Mouse (Mus musculus): ENCODE data around the gene Kbtbd2. TPM values are rescaled to one million over a fixed set of nuclear protein-coding genes. Genes with fewer than 3 reads are reported as not detected.

The Kbtbd2 gene
- polyA plus RNA-seq, 1 experiment from 2014 or later = 16.7 TPM

DNA sequence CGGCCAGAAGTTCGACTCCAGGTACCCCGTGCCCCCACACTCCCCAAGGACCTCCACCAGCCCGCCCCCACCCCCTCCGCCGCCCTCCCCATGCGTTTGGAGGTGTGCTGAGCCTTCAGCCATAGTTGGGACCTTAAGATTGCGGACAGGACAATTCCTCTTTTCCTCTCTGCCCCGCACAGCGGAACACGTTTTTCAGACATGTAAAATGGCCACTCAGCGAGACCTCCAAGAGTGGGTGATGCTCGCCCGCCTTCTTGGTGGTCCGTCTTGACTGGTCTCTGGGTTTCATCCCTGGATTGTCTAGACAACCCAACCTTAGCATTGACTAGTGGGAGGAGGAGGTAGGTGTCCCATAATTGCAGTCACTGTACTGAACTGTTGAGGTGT lies 34.8 kb upstream of the Kbtbd2 start:
- H3K4me3 ChIP-seq (ENCODE audit: low read depth, low read length) = peak overlapping the region; percentile 71
- ATAC-seq (ENCODE audit: low read depth) = no peak; the same call in none of the 2 replicates
- peak; percentile 45 for DNase-seq (ENCODE audit: low spot score)
- whole genome bisulfite sequencing = under 1% methylated on average over 10 of the region's 15 CpGs
- no peaks in the 10 kb centered on the region for H3K27me3 ChIP-seq (replicated peaks; ENCODE audit: control insufficient read depth, insufficient read depth, low read length)
- H3K9ac ChIP-seq (ENCODE audit: low read depth, low read length) = peak overlapping the region; percentile 91
- 0 out of 2 replicates have a peak, but pooled peaks cover 4% of the 10 kb centered on the region for H3K4me1 ChIP-seq (ENCODE audit: control insufficient read depth, insufficient read depth, low read length)
- H3K36me3 ChIP-seq (ENCODE audit: control insufficient read depth, insufficient read depth, low read length) = peaks cover 22% of the 10 kb centered on the region
- H3K27ac ChIP-seq (replicated peaks; ENCODE audit: low read depth, low read length) = peak overlapping the region; percentile 89
- H3K4me2 ChIP-seq (ENCODE audit: low read depth, low read length) = peak overlapping the region; percentile 60
- no peaks in the 10 kb centered on the region for H3K9me3 ChIP-seq (ENCODE audit: control insufficient read depth, low read length)

GRCm38 (mm10) chr6:56831697-56832406 lies 34.2 kb upstream of the Kbtbd2 start, which contains the start of gene Fkbp9:
Fkbp9 (plus strand) TSS chr6:56832059.
- ATAC-seq (ENCODE audit: low read depth) = peak; percentile 96
- Histone ChIP-seq H3K9me3 (ENCODE audit: control insufficient read depth, low read length) (no peaks in the 10 kb centered on the region), H3K27ac (replicated peaks; ENCODE audit: low read depth, low read length) (peak within 1 kb of the TSS; percentile 89), H3K9ac (ENCODE audit: low read depth, low read length) (peak within 1 kb of the TSS; percentile 91), H3K4me2 (ENCODE audit: low read depth, low read length) (peak within 1 kb of the TSS; percentile 60), H3K36me3 (ENCODE audit: control insufficient read depth, insufficient read depth, low read length) (peaks cover 16% of the 10 kb centered on the region), H3K4me1 (ENCODE audit: control insufficient read depth, insufficient read depth, low read length) (0 out of 2 replicates have a peak, but pooled peaks cover 4% of the 10 kb centered on the region), H3K4me3 (ENCODE audit: low read depth, low read length) (peak within 1 kb of the TSS; percentile 71), H3K27me3 (replicated peaks; ENCODE audit: control insufficient read depth, insufficient read depth, low read length) (no peaks in the 10 kb centered on the region)
- WGBS = 0% methylated on average over 18 of the region's 58 CpGs
- DNase-seq (ENCODE audit: low spot score) = peak; percentile 95

GRCm38 (mm10) chr6:56825657-56826056 lies 28.0 kb upstream of the Kbtbd2 start:
- Histone ChIP-seq H3K27ac (replicated peaks; ENCODE audit: low read depth, low read length) (no peak overlapping the region), H3K36me3 (ENCODE audit: control insufficient read depth, insufficient read depth, low read length) (no peaks in the 10 kb centered on the region), H3K27me3 (replicated peaks; ENCODE audit: control insufficient read depth, insufficient read depth, low read length) (no peaks in the 10 kb centered on the region), H3K4me1 (ENCODE audit: control insufficient read depth, insufficient read depth, low read length) (no peaks in the 10 kb centered on the region), H3K4me2 (ENCODE audit: low read depth, low read length) (no peak overlapping the region), H3K9me3 (ENCODE audit: control insufficient read depth, low read length) (no peaks in the 10 kb centered on the region), H3K9ac (ENCODE audit: low read depth, low read length) (no peak overlapping the region), H3K4me3 (ENCODE audit: low read depth, low read length) (no peak overlapping the region)
- 38% methylated on average over 3 of the region's 3 CpGs for WGBS
- ATAC-seq (ENCODE audit: low read depth) (no peak), DNase-seq (ENCODE audit: low spot score) (no peak)

DNA sequence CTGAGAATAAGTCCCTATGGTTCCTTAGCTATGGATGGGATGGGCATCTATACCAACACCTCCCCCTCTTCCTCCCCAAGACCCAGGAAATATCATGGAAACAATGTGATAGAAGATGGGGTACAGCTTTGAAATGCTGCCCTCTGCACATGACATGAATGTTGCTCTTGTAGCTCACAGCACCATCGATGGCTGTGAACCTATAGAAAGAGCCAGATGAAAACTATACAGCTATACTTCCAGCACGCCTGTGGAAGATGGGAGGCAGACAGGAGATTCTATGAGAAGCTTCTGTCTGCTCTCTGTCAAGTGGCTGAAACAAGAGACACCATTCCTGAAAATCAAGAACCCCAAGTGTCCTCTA lies 21.5 kb upstream of the Kbtbd2 start:
- Histone ChIP-seq H3K9me3 (ENCODE audit: control insufficient read depth, low read length) (no peaks in the 10 kb centered on the region), H3K4me1 (ENCODE audit: control insufficient read depth, insufficient read depth, low read length) (no peaks in the 10 kb centered on the region), H3K27me3 (replicated peaks; ENCODE audit: control insufficient read depth, insufficient read depth, low read length) (no peaks in the 10 kb centered on the region), H3K4me2 (ENCODE audit: low read depth, low read length) (no peak overlapping the region), H3K9ac (ENCODE audit: low read depth, low read length) (no peak overlapping the region), H3K27ac (replicated peaks; ENCODE audit: low read depth, low read length) (no peak overlapping the region), H3K36me3 (ENCODE audit: control insufficient read depth, insufficient read depth, low read length) (no peaks in the 10 kb centered on the region), H3K4me3 (ENCODE audit: low read depth, low read length) (no peak overlapping the region)
- WGBS = 80% methylated on average over 2 of the region's 2 CpGs
- no peak for DNase-seq (ENCODE audit: low spot score)
- no peak for ATAC-seq (ENCODE audit: low read depth)

GRCm38 (mm10) chr6:56818436-56819123 lies 21.0 kb upstream of the Kbtbd2 start:
- ATAC-seq (ENCODE audit: low read depth) (no peak), DNase-seq (ENCODE audit: low spot score) (no peak)
- 83% methylated on average over 5 of the region's 5 CpGs for WGBS
- Histone ChIP-seq H3K4me3 (ENCODE audit: low read depth, low read length) (no peak overlapping the region), H3K36me3 (ENCODE audit: control insufficient read depth, insufficient read depth, low read length) (no peaks in the 10 kb centered on the region), H3K9ac (ENCODE audit: low read depth, low read length) (no peak overlapping the region), H3K27me3 (replicated peaks; ENCODE audit: control insufficient read depth, insufficient read depth, low read length) (no peaks in the 10 kb centered on the region), H3K4me1 (ENCODE audit: control insufficient read depth, insufficient read depth, low read length) (no peaks in the 10 kb centered on the region), H3K4me2 (ENCODE audit: low read depth, low read length) (no peak overlapping the region), H3K27ac (replicated peaks; ENCODE audit: low read depth, low read length) (no peak overlapping the region), H3K9me3 (ENCODE audit: control insufficient read depth, low read length) (no peaks in the 10 kb centered on the region)

DNA sequence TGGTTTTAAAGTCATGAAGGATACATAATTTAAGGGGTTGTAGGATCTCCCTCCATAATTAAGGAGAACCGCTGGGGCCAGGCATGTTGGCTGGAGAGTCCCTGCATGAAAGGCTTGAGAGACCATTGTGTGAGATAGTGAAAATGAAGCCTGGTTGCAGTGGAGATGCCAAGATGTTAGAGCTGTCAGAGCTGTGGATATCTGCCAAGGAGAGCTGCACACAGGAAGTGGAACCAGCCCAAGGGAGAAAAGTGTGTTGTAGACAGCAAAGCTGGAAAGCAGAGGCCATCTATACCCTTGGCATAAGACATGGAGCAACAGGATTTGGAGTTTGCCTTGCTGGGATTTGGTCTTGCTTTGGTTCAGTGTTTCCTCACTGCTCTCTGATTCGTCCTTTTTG lies 15.7 kb upstream of the Kbtbd2 start:
- no peaks in the 10 kb centered on the region for H3K9me3 ChIP-seq (ENCODE audit: control insufficient read depth, low read length)
- WGBS = 61% methylated on average over 2 of the region's 2 CpGs
- no peaks in the 10 kb centered on the region for H3K36me3 ChIP-seq (ENCODE audit: control insufficient read depth, insufficient read depth, low read length)
- no peak overlapping the region for H3K9ac ChIP-seq (ENCODE audit: low read depth, low read length)
- no peak overlapping the region for H3K27ac ChIP-seq (replicated peaks; ENCODE audit: low read depth, low read length)
- no peak overlapping the region for H3K4me2 ChIP-seq (ENCODE audit: low read depth, low read length)
- no peaks in the 10 kb centered on the region for H3K27me3 ChIP-seq (replicated peaks; ENCODE audit: control insufficient read depth, insufficient read depth, low read length)
- DNase-seq (ENCODE audit: low spot score) = peak; percentile 30
- H3K4me3 ChIP-seq (ENCODE audit: low read depth, low read length) = no peak overlapping the region
- H3K4me1 ChIP-seq (ENCODE audit: control insufficient read depth, insufficient read depth, low read length) = no peaks in the 10 kb centered on the region
- ATAC-seq (ENCODE audit: low read depth) = no peak

DNA sequence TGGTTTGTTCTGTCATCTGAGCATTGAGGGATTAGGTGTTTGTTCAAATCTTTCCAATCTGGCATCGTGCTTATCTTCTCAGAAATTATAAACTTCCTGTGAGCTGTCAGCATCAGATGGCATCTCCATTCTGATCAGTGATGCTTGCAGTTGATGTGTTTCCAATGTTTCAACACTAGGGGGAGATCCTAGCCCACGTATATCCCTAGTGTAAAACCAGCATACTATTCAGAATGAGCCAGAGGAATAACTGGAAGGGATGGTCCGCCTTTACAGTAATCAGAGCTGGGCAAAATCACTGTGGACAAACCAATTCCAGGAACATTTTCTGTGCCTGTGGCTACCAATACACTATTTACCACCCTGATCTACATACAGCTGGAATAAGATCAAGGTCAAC lies 11.0 kb upstream of the Kbtbd2 start:
- Histone ChIP-seq H3K4me2 (ENCODE audit: low read depth, low read length) (no peak overlapping the region), H3K4me3 (ENCODE audit: low read depth, low read length) (no peak overlapping the region), H3K9me3 (ENCODE audit: control insufficient read depth, low read length) (no peaks in the 10 kb centered on the region), H3K27ac (replicated peaks; ENCODE audit: low read depth, low read length) (no peak overlapping the region), H3K9ac (ENCODE audit: low read depth, low read length) (no peak overlapping the region), H3K36me3 (ENCODE audit: control insufficient read depth, insufficient read depth, low read length) (no peaks in the 10 kb centered on the region), H3K27me3 (replicated peaks; ENCODE audit: control insufficient read depth, insufficient read depth, low read length) (no peaks in the 10 kb centered on the region; the same call in 1 of the 2 replicates), H3K4me1 (ENCODE audit: control insufficient read depth, insufficient read depth, low read length) (no peaks in the 10 kb centered on the region)
- WGBS = 7% methylated on average over 3 of the region's 3 CpGs
- peak; percentile 69 for DNase-seq (ENCODE audit: low spot score)
- ATAC-seq (ENCODE audit: low read depth) = peak; percentile 90

DNA sequence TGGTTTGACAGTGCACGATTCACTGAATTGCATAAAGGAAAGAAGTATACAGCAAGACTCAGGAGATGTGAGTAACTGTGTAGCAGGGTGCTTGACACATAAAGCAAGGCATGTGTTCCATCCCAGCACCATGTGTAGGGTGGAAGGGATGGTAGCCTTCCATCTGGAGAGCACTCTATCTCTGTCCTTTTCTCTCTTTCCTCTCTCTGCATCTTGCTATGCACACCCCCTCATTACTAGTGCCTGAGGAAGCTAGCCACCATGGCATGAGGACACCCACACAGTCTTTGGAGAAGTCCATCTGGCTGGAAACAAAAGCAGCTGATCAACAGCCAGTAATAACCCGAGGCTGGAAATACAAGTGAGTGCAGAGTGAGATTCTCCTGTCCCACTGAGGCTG lies 8.6 kb upstream of the Kbtbd2 start:
- H3K4me1 ChIP-seq (ENCODE audit: control insufficient read depth, insufficient read depth, low read length) = no peaks in the 10 kb centered on the region
- H3K4me2 ChIP-seq (ENCODE audit: low read depth, low read length) = no peak overlapping the region
- no peaks in the 10 kb centered on the region; the same call in 1 of the 2 replicates for H3K27me3 ChIP-seq (replicated peaks; ENCODE audit: control insufficient read depth, insufficient read depth, low read length)
- H3K9me3 ChIP-seq (ENCODE audit: control insufficient read depth, low read length) = no peaks in the 10 kb centered on the region
- 54% methylated on average over 2 of the region's 2 CpGs for WGBS
- H3K27ac ChIP-seq (replicated peaks; ENCODE audit: low read depth, low read length) = no peak overlapping the region
- DNase-seq (ENCODE audit: low spot score) (no peak), ATAC-seq (ENCODE audit: low read depth) (no peak)
- H3K4me3 ChIP-seq (ENCODE audit: low read depth, low read length) = no peak overlapping the region
- H3K36me3 ChIP-seq (ENCODE audit: control insufficient read depth, insufficient read depth, low read length) = no peaks in the 10 kb centered on the region
- H3K9ac ChIP-seq (ENCODE audit: low read depth, low read length) = no peak overlapping the region

Data from embryonic facial prominence, embryonic 14.5 days (tissue).